Mouse (Mus musculus): ENCODE data around the gene Acsbg1. TPM values are rescaled to one million over a fixed set of nuclear protein-coding genes. Genes with fewer than 3 reads are reported as not detected.
"Not testable (repeated sequence)": the region's sequence is repeated elsewhere in the genome, so short reads cannot be mapped to it uniquely, and the experiment has no call there.

Acsbg1 gene
- total RNA-seq, 2 experiments from 2014 or later: 0.27 to 0.45 TPM

- DNase-seq: no peak
- intact Hi-C loops (cut with DNase I; ENCODE audit: low total_unique reads): no loop called here
These were observed 30.8 kb downstream of the Acsbg1 start for GRCm38 (mm10) chr9:54630905-54631304.

GRCm38 (mm10) chr9:54629613-54630261 is 31.9 kb downstream of the Acsbg1 start:
- intact Hi-C loops (cut with DNase I; ENCODE audit: low total_unique reads): no loop called here
- DNase-seq: no peak

- intact Hi-C loops (cut with DNase I; ENCODE audit: low total_unique reads): no loop called here
- no peak for DNase-seq
These were observed 32.9 kb downstream of the Acsbg1 start for GRCm38 (mm10) chr9:54628752-54629151.

- no peak for DNase-seq
- intact Hi-C loops (cut with DNase I; ENCODE audit: low total_unique reads): no loop called here
These were observed 34.4 kb downstream of the Acsbg1 start for GRCm38 (mm10) chr9:54627240-54627639.

GRCm38 (mm10) chr9:54614182-54614850 is 47.4 kb downstream of the Acsbg1 start:
- intact Hi-C loops (cut with DNase I; ENCODE audit: low total_unique reads): loop anchor here (2.0 kb wide), 1 partner anchor 60 kb away; no protein-coding TSS in a partner anchor
- DNase-seq: no peak

GRCm38 (mm10) chr9:54612781-54613191 is 48.9 kb downstream of the Acsbg1 start:
- DNase-seq: no peak
- intact Hi-C loops (cut with DNase I; ENCODE audit: low total_unique reads): no loop called here

- intact Hi-C loops (cut with DNase I; ENCODE audit: low total_unique reads): loop anchor here (10.0 kb wide), 1 partner anchor 170 kb away; no protein-coding TSS in a partner anchor
- DNase-seq: peak; percentile 71
These were observed 56.8 kb downstream of the Acsbg1 start for GRCm38 (mm10) chr9:54604886-54605285.

GRCm38 (mm10) chr9:54604131-54604654 is 57.5 kb downstream of the Acsbg1 start:
- intact Hi-C loops (cut with DNase I; ENCODE audit: low total_unique reads): loop anchor here (10.0 kb wide), 1 partner anchor 169 kb away; no protein-coding TSS in a partner anchor
- DNase-seq: no peak

- DNase-seq: no peak
- intact Hi-C loops (cut with DNase I; ENCODE audit: low total_unique reads): loop anchor here (10.0 kb wide), 1 partner anchor 168 kb away; no protein-coding TSS in a partner anchor
These were observed 58.8 kb downstream of the Acsbg1 start for GRCm38 (mm10) chr9:54602916-54603315.

GRCm38 (mm10) chr9:54602386-54602785 is 59.3 kb downstream of the Acsbg1 start:
- intact Hi-C loops (cut with DNase I; ENCODE audit: low total_unique reads): loop anchor here (10.0 kb wide), 1 partner anchor 168 kb away; no protein-coding TSS in a partner anchor
- no peak for DNase-seq

- no peak for DNase-seq
- intact Hi-C loops (cut with DNase I; ENCODE audit: low total_unique reads): no loop called here
These were observed 64.8 kb downstream of the Acsbg1 start for GRCm38 (mm10) chr9:54596752-54597465.

GRCm38 (mm10) chr9:54593652-54594051 is 68.0 kb downstream of the Acsbg1 start:
- intact Hi-C loops (cut with DNase I; ENCODE audit: low total_unique reads); DNase-seq: not testable (repeated sequence)

GRCm38 (mm10) chr9:54587863-54588262 is 73.8 kb downstream of the Acsbg1 start:
- no peak for DNase-seq
- intact Hi-C loops (cut with DNase I; ENCODE audit: low total_unique reads): no loop called here

GRCm38 (mm10) chr9:54586199-54587061 is 75.2 kb downstream of the Acsbg1 start, which contains the start of gene Idh3a:
TSS of gene Idh3a (plus strand) at chr9:54586334.
- peak; percentile 99 for DNase-seq
- intact Hi-C loops (cut with DNase I; ENCODE audit: low total_unique reads): no loop called here

- intact Hi-C loops (cut with DNase I; ENCODE audit: low total_unique reads): no loop called here
- no peak for DNase-seq
These were observed 75.9 kb downstream of the Acsbg1 start for GRCm38 (mm10) chr9:54585839-54586198.

GRCm38 (mm10) chr9:54584127-54584526 is 77.5 kb downstream of the Acsbg1 start:
- DNase-seq; intact Hi-C loops (cut with DNase I; ENCODE audit: low total_unique reads): not testable (repeated sequence)

GRCm38 (mm10) chr9:54583712-54584111 is 78.0 kb downstream of the Acsbg1 start:
- no peak for DNase-seq
- intact Hi-C loops (cut with DNase I; ENCODE audit: low total_unique reads): no loop called here

- no peak for DNase-seq
- intact Hi-C loops (cut with DNase I; ENCODE audit: low total_unique reads): no loop called here
These were observed 90.4 kb downstream of the Acsbg1 start for GRCm38 (mm10) chr9:54571130-54571839.

All from gastrocnemius, postnatal 14 days (tissue).